Mouse (Mus musculus) heart, postnatal 0 days (tissue): Measurements from ENCODE around the gene Ubqln4.

ENCODE experiments used
- CTCF ChIP-seq: IDR thresholded peaks from 2 replicates; pipeline ENCODE4 v1.5.1; 2016; ENCODE audit warnings: antibody characterized with exemption, control low read depth, low read depth
- EP300 ChIP-seq: IDR thresholded peaks from 2 replicates; pipeline ENCODE4 v1.6.1; 2016; ENCODE audit warnings: antibody characterized with exemption, low read depth

GRCm38 (mm10) chr3:88505765-88506164 lies 47.8 kb upstream of the Ubqln4 start:
- TF ChIP-seq CTCF (no peak), EP300 (no peak)
